Mouse (Mus musculus) thymus, postnatal 14 days (tissue): ENCODE results near the gene Gm42420.

Experiments used
- DNase-seq: peaks from one replicate; pipeline ENCODE4 v3.0.0; 2021

Gm42420 gene

GRCm38 (mm10) chr6:39573791-39574554, 11.6 kb upstream of the Gm42420 start, which contains the start of gene Adck2:
Gene Adck2 (plus strand): TSS chr6:39573873.
- DNase-seq = peak; percentile 86

GRCm38 (mm10) chr6:39574555-39574869, 11.0 kb upstream of the Gm42420 start:
- DNase-seq = peak; percentile 20

GRCm38 (mm10) chr6:39574951-39575350, 10.6 kb upstream of the Gm42420 start:
- no peak for DNase-seq

GRCm38 (mm10) chr6:39579552-39579951, 6.0 kb upstream of the Gm42420 start:
- no peak for DNase-seq

GRCm38 (mm10) chr6:39580558-39580957, 5.0 kb upstream of the Gm42420 start:
- no peak for DNase-seq

GRCm38 (mm10) chr6:39581087-39581784, 4.3 kb upstream of the Gm42420 start:
- DNase-seq = no peak

- DNase-seq = no peak
Observed at GRCm38 (mm10) chr6:39591481-39591880, 5.9 kb downstream of the Gm42420 start.

GRCm38 (mm10) chr6:39592401-39593214, 7.1 kb downstream of the Gm42420 start, which contains the start of gene Ndufb2:
Gene Ndufb2 (plus strand): TSS chr6:39592574.
- peak; percentile 93 for DNase-seq

- no peak for DNase-seq
Observed at GRCm38 (mm10) chr6:39600851-39601250, 15.3 kb downstream of the Gm42420 start.

GRCm38 (mm10) chr6:39601828-39602227, 16.3 kb downstream of the Gm42420 start:
- DNase-seq = no peak

GRCm38 (mm10) chr6:39604565-39604964, 19.0 kb downstream of the Gm42420 start:
- DNase-seq = no peak

- no peak for DNase-seq
Observed at GRCm38 (mm10) chr6:39606056-39606455, 20.5 kb downstream of the Gm42420 start.

- DNase-seq = peak; percentile 59
Observed at GRCm38 (mm10) chr6:39606862-39607261, 21.3 kb downstream of the Gm42420 start.

- DNase-seq = no peak
Observed at GRCm38 (mm10) chr6:39607365-39607764, 21.8 kb downstream of the Gm42420 start.

GRCm38 (mm10) chr6:39610207-39610606, 24.7 kb downstream of the Gm42420 start:
- no peak for DNase-seq

GRCm38 (mm10) chr6:39611296-39611695, 25.7 kb downstream of the Gm42420 start:
- DNase-seq = no peak
